Mouse (Mus musculus): Measurements from ENCODE around the gene Zcchc2. TPM values are rescaled to one million over a fixed set of nuclear protein-coding genes. Genes with fewer than 3 reads are reported as not detected.

Zcchc2 gene
- polyA plus RNA-seq, 1 experiment, result 21.1 TPM

- Histone ChIP-seq H3K27ac (ENCODE audit: insufficient read depth, low read length) (no peak overlapping the region), H3K9me3 (replicated peaks; ENCODE audit: control insufficient read depth, insufficient read depth, low read length, poor library complexity, severe bottlenecking) (no peaks in the 10 kb centered on the region), H3K36me3 (ENCODE audit: control insufficient read depth, insufficient read depth, low read length, poor library complexity, severe bottlenecking) (no peaks in the 10 kb centered on the region), H3K4me1 (ENCODE audit: control insufficient read depth, insufficient read depth, low read length) (no peaks in the 10 kb centered on the region), H3K27me3 (ENCODE audit: control insufficient read depth, insufficient read depth, low read length, poor library complexity, severe bottlenecking) (no peaks in the 10 kb centered on the region), H3K9ac (ENCODE audit: low read depth, poor library complexity, severe bottlenecking) (no peak overlapping the region), H3K4me3 (ENCODE audit: low read depth, low read length) (no peak overlapping the region)
- TF ChIP-seq EP300 (IDR thresholded peaks at IDR 0.05; ENCODE audit: insufficient read depth, low read depth, low read length) (no peak), CTCF (IDR thresholded peaks at IDR 0.05; ENCODE audit: low read depth, low read length) (no peak), POLR2A (IDR thresholded peaks at IDR 0.05; ENCODE audit: insufficient read depth, low read length) (no peak)
Measured at GRCm38 (mm10) chr1:105954047-105954446, 36.2 kb upstream of the Zcchc2 start.

DNA sequence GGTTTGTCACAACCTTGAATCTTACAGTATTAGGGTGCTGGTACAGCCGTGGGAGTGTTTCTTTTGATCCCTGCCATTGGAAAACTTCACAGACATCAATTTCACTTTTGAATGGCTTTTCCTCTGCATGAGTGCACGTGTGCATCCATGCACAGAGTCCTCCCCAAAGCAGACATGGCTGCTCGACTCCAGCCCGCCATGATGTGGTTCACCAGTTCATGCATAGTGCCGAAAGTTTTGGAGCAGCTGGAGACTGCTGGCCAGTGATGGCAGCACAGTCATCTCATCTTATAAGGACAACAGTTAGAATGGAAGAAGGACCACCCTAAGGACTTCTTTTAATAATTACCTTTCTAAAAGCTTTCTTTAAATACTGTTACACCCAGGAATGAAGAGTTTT, 34.1 kb upstream of the Zcchc2 start:
- TF ChIP-seq EP300 (IDR thresholded peaks at IDR 0.05; ENCODE audit: insufficient read depth, low read depth, low read length) (no peak), POLR2A (IDR thresholded peaks at IDR 0.05; ENCODE audit: insufficient read depth, low read length) (no peak), CTCF (IDR thresholded peaks at IDR 0.05; ENCODE audit: low read depth, low read length) (no peak)
- Histone ChIP-seq H3K36me3 (ENCODE audit: control insufficient read depth, insufficient read depth, low read length, poor library complexity, severe bottlenecking) (no peaks in the 10 kb centered on the region), H3K27ac (ENCODE audit: insufficient read depth, low read length) (no peak overlapping the region), H3K4me3 (ENCODE audit: low read depth, low read length) (no peak overlapping the region), H3K9ac (ENCODE audit: low read depth, poor library complexity, severe bottlenecking) (no peak overlapping the region), H3K9me3 (replicated peaks; ENCODE audit: control insufficient read depth, insufficient read depth, low read length, poor library complexity, severe bottlenecking) (no peaks in the 10 kb centered on the region), H3K27me3 (ENCODE audit: control insufficient read depth, insufficient read depth, low read length, poor library complexity, severe bottlenecking) (no peaks in the 10 kb centered on the region), H3K4me1 (ENCODE audit: control insufficient read depth, insufficient read depth, low read length) (no peaks in the 10 kb centered on the region)

- Histone ChIP-seq H3K27ac (ENCODE audit: insufficient read depth, low read length) (no peak overlapping the region), H3K4me1 (ENCODE audit: control insufficient read depth, insufficient read depth, low read length) (no peaks in the 10 kb centered on the region), H3K27me3 (ENCODE audit: control insufficient read depth, insufficient read depth, low read length, poor library complexity, severe bottlenecking) (no peaks in the 10 kb centered on the region), H3K4me3 (ENCODE audit: low read depth, low read length) (no peak overlapping the region), H3K9me3 (replicated peaks; ENCODE audit: control insufficient read depth, insufficient read depth, low read length, poor library complexity, severe bottlenecking) (no peaks in the 10 kb centered on the region), H3K9ac (ENCODE audit: low read depth, poor library complexity, severe bottlenecking) (no peak overlapping the region), H3K36me3 (ENCODE audit: control insufficient read depth, insufficient read depth, low read length, poor library complexity, severe bottlenecking) (no peaks in the 10 kb centered on the region)
- no peak for TF ChIP-seq POLR2A (IDR thresholded peaks at IDR 0.05; ENCODE audit: insufficient read depth, low read length)
- no peak for TF ChIP-seq EP300 (IDR thresholded peaks at IDR 0.05; ENCODE audit: insufficient read depth, low read depth, low read length)
- no peak for TF ChIP-seq CTCF (IDR thresholded peaks at IDR 0.05; ENCODE audit: low read depth, low read length)
Measured at GRCm38 (mm10) chr1:105961472-105961871, 28.7 kb upstream of the Zcchc2 start.

DNA sequence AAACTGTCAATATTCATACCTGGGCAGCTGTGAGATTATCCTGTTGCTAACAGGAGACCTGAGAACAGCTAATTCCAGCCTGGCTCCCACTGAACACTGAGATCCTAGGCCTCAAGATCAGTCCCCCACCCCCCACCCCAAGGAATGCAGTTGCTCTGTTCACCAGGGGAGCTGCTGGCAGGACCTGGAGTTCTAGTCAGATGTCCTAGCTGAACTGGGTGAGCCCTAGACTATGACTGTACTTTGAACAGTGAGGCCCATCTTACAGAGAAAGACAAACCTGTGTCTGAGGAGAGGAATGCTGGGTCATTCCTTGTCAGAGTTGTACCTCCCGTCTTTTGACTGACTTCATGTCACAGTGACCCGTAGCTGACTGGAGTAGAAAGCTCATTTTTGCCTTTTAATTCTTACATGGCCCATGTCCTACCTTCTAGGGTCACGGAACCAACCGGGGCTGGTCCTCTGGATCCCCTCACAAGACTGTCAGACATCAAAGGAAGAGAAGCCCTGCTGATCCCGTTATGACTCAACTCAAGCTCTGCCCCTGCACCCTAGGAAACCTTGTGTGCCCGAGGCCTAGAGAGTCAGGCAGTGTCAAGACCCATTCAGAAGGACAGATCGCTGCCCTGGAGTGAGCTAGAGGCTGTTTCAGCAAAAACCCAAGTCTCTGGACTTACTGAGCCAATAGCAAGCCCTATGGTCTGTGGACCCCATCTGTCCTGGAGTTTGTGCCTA, 28.0 kb upstream of the Zcchc2 start:
- H3K9me3 ChIP-seq (replicated peaks; ENCODE audit: control insufficient read depth, insufficient read depth, low read length, poor library complexity, severe bottlenecking), result no peaks in the 10 kb centered on the region
- H3K36me3 ChIP-seq (ENCODE audit: control insufficient read depth, insufficient read depth, low read length, poor library complexity, severe bottlenecking), result no peaks in the 10 kb centered on the region
- H3K27ac ChIP-seq (ENCODE audit: insufficient read depth, low read length), result no peak overlapping the region
- no peaks in the 10 kb centered on the region for H3K4me1 ChIP-seq (ENCODE audit: control insufficient read depth, insufficient read depth, low read length)
- no peak overlapping the region for H3K9ac ChIP-seq (ENCODE audit: low read depth, poor library complexity, severe bottlenecking)
- no peaks in the 10 kb centered on the region for H3K27me3 ChIP-seq (ENCODE audit: control insufficient read depth, insufficient read depth, low read length, poor library complexity, severe bottlenecking)
- H3K4me3 ChIP-seq (ENCODE audit: low read depth, low read length), result no peak overlapping the region
- TF ChIP-seq EP300 (IDR thresholded peaks at IDR 0.05; ENCODE audit: insufficient read depth, low read depth, low read length) (no peak), POLR2A (IDR thresholded peaks at IDR 0.05; ENCODE audit: insufficient read depth, low read length) (no peak), CTCF (IDR thresholded peaks at IDR 0.05; ENCODE audit: low read depth, low read length) (no peak)

GRCm38 (mm10) chr1:105962852-105963251, 27.4 kb upstream of the Zcchc2 start:
- H3K4me3 ChIP-seq (ENCODE audit: low read depth, low read length), result no peak overlapping the region
- H3K27ac ChIP-seq (ENCODE audit: insufficient read depth, low read length), result no peak overlapping the region
- no peaks in the 10 kb centered on the region for H3K9me3 ChIP-seq (replicated peaks; ENCODE audit: control insufficient read depth, insufficient read depth, low read length, poor library complexity, severe bottlenecking)
- H3K4me1 ChIP-seq (ENCODE audit: control insufficient read depth, insufficient read depth, low read length), result no peaks in the 10 kb centered on the region
- H3K27me3 ChIP-seq (ENCODE audit: control insufficient read depth, insufficient read depth, low read length, poor library complexity, severe bottlenecking), result no peaks in the 10 kb centered on the region
- no peak for TF ChIP-seq EP300 (IDR thresholded peaks at IDR 0.05; ENCODE audit: insufficient read depth, low read depth, low read length)
- TF ChIP-seq POLR2A (IDR thresholded peaks at IDR 0.05; ENCODE audit: insufficient read depth, low read length), result no peak
- TF ChIP-seq CTCF (IDR thresholded peaks at IDR 0.05; ENCODE audit: low read depth, low read length), result no peak
- no peak overlapping the region for H3K9ac ChIP-seq (ENCODE audit: low read depth, poor library complexity, severe bottlenecking)
- no peaks in the 10 kb centered on the region for H3K36me3 ChIP-seq (ENCODE audit: control insufficient read depth, insufficient read depth, low read length, poor library complexity, severe bottlenecking)

DNA sequence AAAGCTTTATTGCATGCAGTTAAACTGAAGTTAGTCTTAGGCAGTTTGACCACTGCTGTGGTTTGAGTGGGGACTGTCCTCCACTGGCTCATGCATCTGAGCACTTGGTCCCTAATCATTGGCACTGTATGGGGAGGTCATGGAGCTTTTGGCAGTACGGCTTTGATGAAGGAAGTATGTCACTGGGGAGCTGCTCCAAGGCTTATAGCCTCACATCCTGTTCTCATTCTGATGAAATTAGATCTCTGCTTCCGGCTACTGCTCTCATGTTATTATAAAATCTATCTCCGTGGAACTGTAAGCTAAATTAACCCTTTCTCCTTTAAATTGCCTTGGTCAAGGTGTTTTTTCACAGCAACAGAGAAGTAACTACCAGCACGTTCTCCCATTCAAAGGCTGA, 25.7 kb upstream of the Zcchc2 start:
- no peak for TF ChIP-seq CTCF (IDR thresholded peaks at IDR 0.05; ENCODE audit: low read depth, low read length)
- no peak for TF ChIP-seq POLR2A (IDR thresholded peaks at IDR 0.05; ENCODE audit: insufficient read depth, low read length)
- H3K36me3 ChIP-seq (ENCODE audit: control insufficient read depth, insufficient read depth, low read length, poor library complexity, severe bottlenecking), result no peaks in the 10 kb centered on the region
- H3K27ac ChIP-seq (ENCODE audit: insufficient read depth, low read length), result no peak overlapping the region
- H3K9me3 ChIP-seq (replicated peaks; ENCODE audit: control insufficient read depth, insufficient read depth, low read length, poor library complexity, severe bottlenecking), result no peaks in the 10 kb centered on the region
- no peaks in the 10 kb centered on the region for H3K4me1 ChIP-seq (ENCODE audit: control insufficient read depth, insufficient read depth, low read length)
- H3K4me3 ChIP-seq (ENCODE audit: low read depth, low read length), result no peak overlapping the region
- no peak overlapping the region for H3K9ac ChIP-seq (ENCODE audit: low read depth, poor library complexity, severe bottlenecking)
- H3K27me3 ChIP-seq (ENCODE audit: control insufficient read depth, insufficient read depth, low read length, poor library complexity, severe bottlenecking), result no peaks in the 10 kb centered on the region
